Mouse (Mus musculus): ENCODE data around the gene Gm4881.
"Not testable (repeated sequence)": the region's sequence is repeated elsewhere in the genome, so short reads cannot be mapped to it uniquely, and the experiment has no call there.

The Gm4881 gene

GRCm38 (mm10) chr7:24896269-24896668 is 48.0 kb downstream of the Gm4881 start:
- no peak for DNase-seq (ENCODE audit: low spot score in 2 of 2)

GRCm38 (mm10) chr7:24895749-24896148 is 48.5 kb downstream of the Gm4881 start:
- not testable (repeated sequence) for DNase-seq (ENCODE audit: low spot score in 2 of 2)

GRCm38 (mm10) chr7:24892125-24892583 is 52.1 kb downstream of the Gm4881 start:
- no peak for DNase-seq (ENCODE audit: low spot score in 2 of 2)

- no peak for DNase-seq (ENCODE audit: low spot score in 2 of 2)
Observed at GRCm38 (mm10) chr7:24891241-24892124, 52.8 kb downstream of the Gm4881 start.

GRCm38 (mm10) chr7:24890281-24891216 is 53.7 kb downstream of the Gm4881 start:
- DNase-seq (ENCODE audit: low spot score in 2 of 2): peak; percentile 52 to 64

- DNase-seq (ENCODE audit: low spot score in 2 of 2): no peak
Observed at GRCm38 (mm10) chr7:24889431-24890220, 54.7 kb downstream of the Gm4881 start.

GRCm38 (mm10) chr7:24887096-24887495 is 57.2 kb downstream of the Gm4881 start:
- no peak for DNase-seq (ENCODE audit: low spot score in 2 of 2)

- no peak for DNase-seq (ENCODE audit: low spot score in 2 of 2)
Observed at GRCm38 (mm10) chr7:24886308-24886633, 58.0 kb downstream of the Gm4881 start.

GRCm38 (mm10) chr7:24885468-24886307 is 58.6 kb downstream of the Gm4881 start:
- DNase-seq (ENCODE audit: low spot score in 2 of 2): no peak

GRCm38 (mm10) chr7:24884693-24885291 is 59.5 kb downstream of the Gm4881 start:
- no peak for DNase-seq (ENCODE audit: low spot score in 2 of 2)

- peak; percentile 99 for DNase-seq (ENCODE audit: low spot score in 2 of 2)
Observed at GRCm38 (mm10) chr7:24883896-24884692, 60.2 kb downstream of the Gm4881 start, which contains the start of gene Rps19. Rps19 (plus strand) TSS chr7:24884371.

GRCm38 (mm10) chr7:24882416-24883199 is 61.7 kb downstream of the Gm4881 start:
- no peak for DNase-seq (ENCODE audit: low spot score in 2 of 2)

GRCm38 (mm10) chr7:24879620-24880019 is 64.7 kb downstream of the Gm4881 start:
- DNase-seq (ENCODE audit: low spot score in 2 of 2): no peak

- no peak for DNase-seq (ENCODE audit: low spot score in 2 of 2)
Observed at GRCm38 (mm10) chr7:24877588-24877987, 66.7 kb downstream of the Gm4881 start.

Measured in heart, adult 9 months (tissue).